Mouse (Mus musculus) embryonic fibroblast, embryonic 13.5 days (primary cell): ENCODE measurements at regions not wholly inside any gene's neighbourhood (a gene's known extent, or its start where the extent isn't known, plus 50 kb on each side); places are given as distances from the start of the nearest gene placed in this dataset.

ENCODE experiments used
- CTCF ChIP-seq: IDR thresholded peaks from 2 replicates; pipeline ENCODE4 v1.5.1; 2011; ENCODE audit warnings: mild to moderate bottlenecking, control low read depth, low read length, moderate library complexity, borderline replicate concordance; ENCODE audit not compliant: insufficient read depth
- POLR2A ChIP-seq: IDR thresholded peaks from 2 replicates; pipeline ENCODE4 v1.6.1; 2011; ENCODE audit warnings: low read depth, mild to moderate bottlenecking, control low read depth, low read length, moderate library complexity

DNA sequence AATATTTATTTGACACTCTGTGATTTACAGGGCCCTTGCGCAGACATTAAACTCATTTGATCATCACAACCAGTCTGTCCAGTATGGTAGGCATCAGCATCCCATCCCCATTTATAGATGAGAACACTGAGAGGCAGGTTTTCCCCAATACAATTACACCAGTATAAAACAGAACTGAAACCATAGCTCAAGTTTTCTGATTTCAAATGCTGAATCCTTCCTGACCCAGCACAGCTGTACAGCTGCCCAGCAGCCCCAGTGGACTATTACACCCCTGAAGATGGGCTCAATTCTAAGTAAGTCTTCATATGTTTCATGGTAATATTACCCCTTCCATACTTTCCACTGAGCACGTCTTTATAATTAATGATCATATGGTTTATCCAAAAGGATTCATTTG, 352.3 kb downstream of the Synb start:
- no peak for TF ChIP-seq CTCF
- no peak for TF ChIP-seq POLR2A
